Mouse (Mus musculus): Measurements from ENCODE around the gene Ckmt2.

The Ckmt2 gene

DNA sequence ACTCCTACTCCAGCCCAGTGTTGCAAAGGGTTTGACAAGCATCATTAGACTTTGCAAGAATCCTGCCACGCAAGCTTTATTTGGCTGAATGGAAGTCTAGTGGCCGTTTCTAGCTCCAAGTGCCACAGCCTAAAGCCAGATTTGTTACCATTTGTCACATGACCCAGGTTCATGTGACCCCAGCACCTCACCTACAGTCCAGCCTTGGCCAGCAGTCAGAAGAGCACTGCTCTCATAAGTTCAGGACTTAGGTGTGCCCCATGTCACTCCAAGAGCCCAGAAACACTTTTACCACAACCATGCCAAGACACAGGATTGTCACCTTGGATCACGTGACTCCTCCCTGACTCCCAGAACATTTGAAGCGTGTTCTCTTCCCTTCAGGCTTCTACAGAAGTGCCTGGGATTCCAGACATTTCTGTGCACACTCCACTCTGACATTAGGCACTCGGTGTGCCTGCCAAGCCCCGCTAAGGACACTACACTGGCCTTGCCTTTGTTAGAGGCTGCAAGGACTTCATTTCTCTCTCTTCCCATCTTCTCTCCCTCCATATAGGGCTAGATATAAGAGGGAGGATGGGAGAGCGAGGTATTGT, 2.9 kb downstream of the Ckmt2 start:
- no peak for DNase-seq (ENCODE audit: low spot score in 2 of 2)

DNA sequence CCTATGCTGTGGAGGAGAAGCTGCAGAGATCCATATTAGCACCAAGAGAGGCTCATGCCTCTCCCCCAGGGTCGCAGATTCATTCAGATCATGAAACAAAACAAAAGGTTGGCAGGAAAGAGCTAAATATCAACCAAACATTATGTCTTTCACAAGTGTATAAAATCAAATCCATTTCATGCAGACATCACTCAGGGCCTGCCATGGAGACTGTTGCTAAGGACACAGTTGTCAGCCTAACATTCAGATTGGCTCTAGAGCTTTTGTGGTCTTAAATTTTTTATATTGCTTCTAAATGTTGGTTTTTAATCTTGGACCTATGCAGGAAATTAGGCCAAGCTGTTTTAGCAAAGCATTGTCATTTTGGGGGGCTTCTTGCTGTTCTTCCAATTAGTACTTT, 8.1 kb downstream of the Ckmt2 start:
- no peak for DNase-seq (ENCODE audit: low spot score in 2 of 2)

GRCm38 (mm10) chr13:91858835-91859234, 17.9 kb downstream of the Ckmt2 start:
- no peak for DNase-seq (ENCODE audit: low spot score in 2 of 2)

GRCm38 (mm10) chr13:91857427-91857826, 19.3 kb downstream of the Ckmt2 start:
- no peak for DNase-seq (ENCODE audit: low spot score in 2 of 2)

DNA sequence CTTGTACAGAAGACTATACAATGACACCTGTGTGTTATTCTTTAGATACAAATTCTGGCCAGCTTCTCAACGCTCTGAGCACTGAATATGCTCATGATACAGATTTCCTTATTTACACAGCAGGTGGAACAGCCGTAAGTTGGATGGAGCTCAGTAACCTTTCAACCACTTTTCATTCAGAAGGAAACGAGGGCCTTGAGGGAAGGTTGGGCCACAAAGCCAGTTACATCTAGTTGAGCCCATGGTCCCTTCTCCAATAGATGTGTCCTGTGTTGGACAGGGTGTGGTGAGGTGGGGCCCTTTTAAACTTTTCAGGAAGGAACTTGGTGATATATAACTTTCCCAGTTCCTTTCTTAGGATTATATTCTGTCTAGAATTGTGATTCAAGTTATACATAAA, 22.3 kb downstream of the Ckmt2 start:
- DNase-seq (ENCODE audit: low spot score in 2 of 2), result no peak

- no peak for DNase-seq (ENCODE audit: low spot score in 2 of 2)
These were observed 48.8 kb downstream of the Ckmt2 start for GRCm38 (mm10) chr13:91827876-91828275.

GRCm38 (mm10) chr13:91826066-91826465, 50.6 kb downstream of the Ckmt2 start:
- DNase-seq (ENCODE audit: low spot score in 2 of 2), result no peak

DNA sequence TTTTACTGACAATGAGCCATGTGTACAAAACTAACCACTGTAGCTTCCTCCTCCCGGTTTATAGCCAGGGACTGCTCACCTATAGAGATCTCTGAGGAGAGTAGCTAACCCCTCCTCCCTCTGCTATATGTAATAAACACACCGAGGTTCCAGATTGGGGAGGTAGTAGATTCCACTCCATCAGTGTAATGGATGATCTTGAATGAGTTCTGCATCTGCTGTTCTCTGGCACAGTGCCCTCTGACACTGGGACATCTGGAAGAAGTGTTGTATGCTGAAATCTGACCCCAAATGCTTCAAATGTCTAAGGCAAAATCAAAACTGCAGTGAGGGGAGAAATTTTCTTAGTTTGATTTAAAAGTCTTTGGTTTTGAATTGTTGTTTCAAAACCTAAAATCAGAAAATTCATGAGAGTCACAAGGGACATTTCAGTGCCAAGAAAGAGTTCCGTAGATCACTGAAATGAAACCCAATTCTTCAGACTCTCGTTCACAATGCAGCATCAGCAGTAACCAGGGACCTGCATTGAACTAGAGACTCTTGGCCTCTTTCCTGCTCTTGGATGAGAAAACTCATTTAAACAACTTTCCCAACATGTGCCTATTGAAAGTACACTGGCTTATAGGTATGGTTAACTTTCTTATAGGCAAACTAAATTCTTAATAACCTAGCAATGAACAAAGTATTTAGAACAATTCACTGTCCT, 51.7 kb downstream of the Ckmt2 start:
- DNase-seq (ENCODE audit: low spot score in 2 of 2), result no peak

DNA sequence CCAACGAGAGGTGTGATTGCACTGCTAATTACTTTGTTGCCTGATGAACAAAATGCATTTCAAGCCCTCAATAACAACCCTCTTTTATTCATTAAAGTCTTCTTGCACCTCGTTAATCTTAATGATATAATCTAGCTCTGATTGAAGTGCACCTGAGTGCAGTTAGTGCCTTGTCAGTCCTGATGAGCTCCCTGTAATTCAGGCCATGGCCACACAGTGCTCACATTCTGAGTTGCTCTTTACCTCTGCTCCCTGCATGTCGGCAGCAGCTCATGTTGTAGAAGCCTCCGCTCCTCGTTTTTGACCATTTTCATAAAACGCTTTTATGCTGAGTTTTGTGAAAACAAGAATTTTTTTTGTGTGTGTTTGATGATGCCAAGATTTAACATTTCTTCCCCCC, 53.0 kb downstream of the Ckmt2 start:
- DNase-seq (ENCODE audit: low spot score in 2 of 2), result no peak

DNA sequence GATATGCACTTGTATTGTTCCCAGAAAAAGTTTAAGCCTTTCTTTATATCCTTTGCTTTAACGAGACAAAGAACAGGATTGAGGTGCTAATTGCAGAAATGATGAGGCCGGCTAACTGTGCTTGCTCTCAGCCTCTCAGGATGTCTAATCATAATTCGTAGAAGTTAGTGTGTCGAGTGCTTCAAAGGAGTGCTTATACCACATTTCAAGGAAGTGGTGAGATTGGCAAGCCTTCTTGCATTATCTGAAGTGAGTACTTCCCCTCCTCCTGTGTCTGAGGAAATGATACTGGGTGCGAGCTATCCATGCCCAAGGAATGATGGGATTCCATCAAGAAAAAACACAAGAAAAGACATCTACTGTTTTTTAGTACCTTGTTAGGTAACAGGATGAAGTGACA, 62.0 kb downstream of the Ckmt2 start:
- DNase-seq (ENCODE audit: low spot score in 2 of 2), result no peak

- DNase-seq (ENCODE audit: low spot score in 2 of 2), result no peak
These were observed 67.2 kb downstream of the Ckmt2 start for GRCm38 (mm10) chr13:91809476-91809875.

DNA sequence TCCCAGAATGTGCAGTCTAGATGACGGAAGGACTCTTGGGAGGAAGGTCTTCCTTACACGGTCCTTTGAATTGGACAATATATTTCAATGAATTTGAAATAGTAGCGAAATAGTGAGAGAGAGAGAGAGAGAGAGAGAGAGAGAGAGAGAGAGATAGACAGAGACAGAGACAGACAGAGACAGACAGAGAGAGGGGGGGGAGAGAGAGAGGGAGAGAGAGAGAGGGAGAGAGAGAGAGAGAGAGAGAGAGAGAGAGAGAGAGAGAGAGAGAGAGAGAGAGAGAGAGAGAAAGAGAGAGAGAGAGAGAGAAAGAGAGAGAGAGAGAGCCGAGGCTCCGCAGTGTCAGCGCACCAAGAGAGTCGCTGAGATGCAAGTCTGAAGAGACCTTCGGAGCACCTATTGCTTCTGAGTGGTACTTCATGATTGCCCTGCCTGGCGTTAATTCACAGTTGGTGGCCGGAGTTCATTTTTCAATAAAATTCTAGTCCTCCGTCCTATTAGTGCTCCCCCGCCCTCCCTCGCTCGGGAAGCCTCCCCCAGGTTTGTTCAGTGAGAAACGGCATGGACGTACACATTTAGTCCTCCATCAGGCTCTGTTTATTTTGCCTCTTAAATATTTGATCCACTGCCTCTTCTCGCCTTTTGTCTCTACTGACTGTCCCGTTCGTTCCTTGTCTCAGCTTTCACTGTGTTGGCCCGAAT, 68.7 kb downstream of the Ckmt2 start:
- DNase-seq (ENCODE audit: low spot score in 2 of 2), result no peak

DNA sequence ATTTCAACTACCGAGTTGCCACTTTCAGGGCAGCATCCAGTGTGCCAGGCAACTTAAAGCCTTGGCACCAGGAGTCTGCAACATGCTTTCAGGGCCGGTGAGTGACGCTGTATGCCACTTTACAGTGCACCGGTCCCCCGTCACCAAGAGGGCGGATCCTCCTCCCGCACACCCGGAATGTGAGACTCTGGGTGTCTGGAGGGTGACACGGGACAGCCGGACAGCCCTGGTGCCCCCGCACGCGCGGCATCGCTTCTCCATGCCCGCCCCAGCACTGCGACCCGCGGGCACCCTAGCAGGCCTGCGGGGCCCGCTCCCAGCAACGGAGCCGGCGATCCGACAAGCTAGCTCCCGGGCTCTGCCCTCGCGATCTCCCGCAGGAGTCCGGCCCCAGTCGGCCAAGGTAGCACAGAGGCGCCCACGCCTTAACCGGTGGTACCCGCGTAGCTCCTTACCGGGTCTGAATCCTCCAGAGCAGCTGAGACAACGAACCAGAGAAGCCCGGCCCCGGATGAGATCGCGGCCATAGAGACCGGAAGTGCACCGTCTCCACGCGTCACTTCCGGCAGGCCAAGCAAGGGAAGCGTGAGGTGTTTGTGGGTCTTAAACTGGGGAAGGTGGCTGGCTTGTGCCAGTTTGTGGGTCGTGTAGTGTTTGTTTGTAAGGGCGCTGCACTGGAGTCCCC, 69.4 kb downstream of the Ckmt2 start, which contains the start of gene Zcchc9:
Zcchc9 (minus strand) TSS at position 551 of the 685 bp plus-strand sequence.
- peak; percentile 84 to 87 for DNase-seq (ENCODE audit: low spot score in 2 of 2)

Data from spleen, postnatal 36 days (tissue).